Mouse (Mus musculus): ENCODE data around the gene Agtrap.
A peak's percentile ranks its signal among the peaks of the same experiment; 100 is the strongest.
"Not testable (repeated sequence)": the region's sequence is repeated elsewhere in the genome, so short reads cannot be mapped to it uniquely, and the experiment has no call there.

The Agtrap gene

DNA sequence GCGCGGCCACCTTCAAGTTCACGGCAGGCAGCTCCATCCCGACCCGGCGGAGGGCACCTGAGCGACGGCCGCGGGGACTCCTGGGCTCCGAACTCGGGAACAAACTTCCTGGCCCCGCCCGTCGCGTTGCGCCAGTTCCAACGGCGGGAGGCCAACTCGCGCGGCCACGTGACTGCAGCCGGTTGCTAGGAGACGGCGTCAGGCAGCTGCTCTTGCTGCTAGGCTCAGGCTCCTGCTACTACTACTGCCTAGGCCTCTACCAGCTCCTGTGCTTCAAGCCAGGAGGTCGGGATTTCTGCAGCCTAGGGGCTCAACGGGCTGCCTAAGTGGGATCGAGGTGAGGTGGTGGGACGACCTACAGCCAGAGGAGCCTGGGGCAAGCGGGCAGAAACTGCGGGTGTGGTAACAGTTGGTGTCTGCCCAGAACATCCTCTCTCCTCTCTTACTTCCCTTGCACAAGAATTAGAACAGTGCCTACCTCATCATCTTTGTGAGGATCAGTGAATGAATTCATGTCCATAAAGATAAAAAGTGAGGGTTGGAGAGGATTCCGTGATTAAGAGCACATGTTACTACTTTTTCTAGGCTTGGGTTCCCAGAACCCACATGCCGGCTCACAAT lies at the start of gene Agtrap:
Agtrap (minus strand) TSS at position 125 of the 621 bp plus-strand sequence.
- DNase-seq (ENCODE audit: low read depth, low spot score): peak; percentile 98

DNA sequence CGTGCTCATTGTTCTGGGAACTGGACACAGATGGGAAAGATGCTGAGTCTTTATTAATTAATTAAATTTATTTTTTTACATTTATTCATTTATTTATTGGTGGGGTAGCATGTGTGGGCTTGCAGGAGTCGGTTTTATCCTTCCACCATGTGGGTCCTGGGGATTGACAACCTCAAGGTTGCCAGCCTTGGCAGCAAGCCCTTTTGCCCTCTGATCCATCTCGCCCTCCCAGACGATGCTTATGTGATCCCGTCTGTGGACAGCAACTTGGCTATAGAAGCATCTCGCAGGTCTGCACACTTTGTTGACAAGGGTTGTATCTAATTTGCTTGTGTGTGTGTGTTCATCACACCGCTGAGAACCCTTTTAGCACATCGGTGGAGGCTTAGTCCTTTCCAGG lies 49.7 kb upstream of the Agtrap start:
- no peak for DNase-seq (ENCODE audit: low read depth, low spot score)

DNA sequence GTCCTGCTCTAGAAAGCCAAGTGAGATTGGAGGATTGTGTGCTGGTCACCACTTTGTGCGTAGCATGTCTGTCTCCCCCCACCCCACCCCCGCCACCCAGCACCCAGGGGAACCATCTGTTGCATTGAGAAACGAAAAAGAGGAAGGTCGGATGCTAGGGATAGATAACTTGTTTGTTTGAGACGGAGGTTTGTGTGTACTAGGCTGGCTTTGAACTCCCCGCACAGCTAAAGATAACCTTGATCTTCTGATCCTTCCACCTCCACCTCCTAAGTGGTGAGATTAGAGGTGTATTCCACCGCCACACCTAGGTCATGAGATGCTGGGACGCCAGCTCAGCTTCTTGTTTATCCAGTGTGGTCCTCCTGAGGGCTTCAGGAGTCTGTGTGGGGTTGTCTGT lies 47.2 kb upstream of the Agtrap start:
- no peak for DNase-seq (ENCODE audit: low read depth, low spot score)

DNA sequence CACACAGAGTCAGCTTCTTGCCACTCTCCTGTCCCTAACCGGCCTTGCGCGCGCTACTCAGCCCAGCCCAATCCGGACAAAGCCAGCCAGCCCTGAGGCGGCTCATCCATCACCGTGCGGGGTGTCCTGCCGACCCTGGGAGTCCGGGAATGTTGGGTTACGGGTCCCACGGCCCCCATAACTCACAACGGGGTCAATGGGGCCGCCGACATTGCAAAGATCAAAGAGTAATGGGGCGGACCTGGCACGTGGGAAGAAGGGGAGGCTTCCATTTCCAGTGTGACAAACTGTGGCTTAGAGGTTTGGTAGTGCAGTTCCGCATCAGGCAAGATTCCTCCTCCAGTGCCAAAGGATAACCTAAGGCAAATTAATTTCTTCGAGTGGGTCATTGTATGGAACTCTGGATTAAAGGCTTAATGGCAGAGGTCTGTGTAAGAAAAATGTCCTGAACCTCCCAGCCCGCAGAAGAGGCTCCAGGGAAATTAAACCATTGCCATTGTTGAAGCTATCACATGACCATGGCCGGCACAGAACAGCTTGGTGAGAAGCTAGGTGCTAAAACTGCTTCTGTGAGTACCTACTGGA lies 43.8 kb upstream of the Agtrap start:
- peak; percentile 31 for DNase-seq (ENCODE audit: low read depth, low spot score)

DNA sequence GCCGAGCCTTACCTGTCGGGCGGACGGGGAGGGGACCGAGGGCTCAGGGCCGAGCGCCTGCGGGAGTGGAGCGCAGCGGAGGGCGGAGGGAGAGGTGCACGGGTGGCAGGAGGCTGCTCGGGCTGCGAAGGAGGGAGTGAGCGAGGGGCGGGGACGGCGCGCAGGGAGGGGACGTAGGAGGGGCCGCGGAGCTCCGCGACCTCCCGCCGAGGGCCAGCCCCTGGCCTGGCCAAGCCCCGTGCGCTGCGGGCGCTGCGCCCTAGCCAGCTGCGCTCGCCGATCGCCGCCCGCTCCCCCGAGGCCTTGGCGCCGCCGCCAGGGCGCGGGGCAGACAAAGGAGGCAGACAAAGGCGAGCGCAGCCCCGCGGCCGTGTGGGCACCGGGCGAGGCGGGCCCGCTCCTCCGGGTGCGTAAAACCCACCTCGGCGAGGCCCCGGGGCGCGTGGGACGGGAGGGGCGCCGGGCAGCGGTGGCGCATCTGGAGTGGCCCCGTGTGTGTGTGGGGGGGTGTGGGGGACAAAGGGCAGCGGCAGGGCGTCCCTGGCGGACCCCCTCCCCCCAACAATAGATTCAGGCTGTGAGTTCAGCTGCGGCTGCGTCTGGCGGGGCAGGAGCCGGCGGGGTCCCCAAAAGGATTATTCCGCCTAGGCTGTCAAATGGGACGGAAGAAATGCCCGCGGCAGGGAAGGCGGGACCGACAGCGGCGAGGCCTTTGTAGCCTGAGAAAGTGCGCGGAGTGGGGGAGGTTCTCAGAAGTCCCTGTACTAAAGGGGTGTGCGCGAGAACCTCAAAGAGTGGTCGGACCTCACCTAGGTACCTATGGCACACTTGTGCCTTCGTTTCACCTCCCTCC lies 43.0 kb upstream of the Agtrap start, which contains the start of gene Draxin:
Draxin (minus strand) TSS at position 138 of the 853 bp plus-strand sequence.
- peak; percentile 79 for DNase-seq (ENCODE audit: low read depth, low spot score)

DNA sequence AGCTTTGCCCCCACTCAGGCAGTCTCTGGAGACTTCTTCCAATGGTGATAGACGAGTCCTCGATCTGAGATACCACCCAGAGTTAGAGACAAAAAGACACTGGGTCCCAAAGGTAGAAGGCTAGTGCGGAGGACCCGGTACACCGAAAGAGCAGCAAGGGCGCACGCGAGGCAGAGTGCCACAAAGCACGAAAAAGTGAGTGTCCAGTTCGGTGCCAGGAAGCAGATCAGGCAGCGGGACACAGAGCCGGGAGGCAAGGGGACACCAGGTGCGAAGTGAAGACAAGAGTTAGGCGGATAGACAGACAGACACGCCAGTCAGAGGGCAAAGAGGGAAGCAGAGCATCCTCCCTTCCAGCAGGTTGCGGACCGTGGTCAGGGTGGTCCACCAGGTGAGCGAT lies 42.3 kb upstream of the Agtrap start, which contains the start of gene Mad2l2:
Mad2l2 (plus strand) TSS at position 252 of the 400 bp plus-strand sequence.
- no peak for DNase-seq (ENCODE audit: low read depth, low spot score)

DNA sequence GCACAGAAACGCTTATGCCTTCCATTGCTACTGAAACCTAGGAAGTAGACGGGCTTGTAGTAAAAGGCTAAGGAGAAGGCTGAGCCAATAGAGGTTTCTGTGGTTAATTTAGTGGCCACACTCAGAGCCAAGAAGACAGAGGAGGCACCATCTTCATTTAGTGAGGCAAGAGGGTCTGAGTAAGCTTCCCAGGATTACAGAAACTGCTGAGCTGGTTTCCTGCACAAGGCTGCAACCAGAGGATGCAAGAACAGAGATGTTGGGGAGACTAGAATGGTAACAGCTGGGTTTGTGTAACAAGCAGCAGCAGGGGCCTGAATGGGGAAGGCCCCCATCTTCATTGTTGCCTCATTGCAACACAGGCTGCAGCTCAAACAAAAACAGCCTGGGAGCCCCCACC lies 40.8 kb upstream of the Agtrap start:
- no peak for DNase-seq (ENCODE audit: low read depth, low spot score)

DNA sequence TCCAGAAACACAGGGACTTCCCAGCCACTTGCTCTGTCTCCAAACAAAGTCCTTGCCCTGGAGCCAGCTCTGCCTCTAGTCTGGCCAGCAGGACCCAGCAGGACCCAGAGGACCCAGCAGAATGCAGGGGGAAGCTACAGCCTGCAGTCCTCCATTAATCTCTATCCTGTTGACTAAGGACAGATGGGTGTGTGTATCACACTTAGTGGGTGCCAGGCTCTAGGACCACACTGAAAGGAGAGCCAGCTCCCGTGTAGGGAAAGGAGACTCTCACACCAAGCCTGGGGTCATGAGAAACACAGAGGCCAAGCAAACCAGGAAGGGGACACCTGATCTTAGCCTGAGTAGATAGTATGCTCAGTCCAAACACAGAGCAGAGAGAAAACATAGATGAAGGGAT lies 40.4 kb upstream of the Agtrap start:
- DNase-seq (ENCODE audit: low read depth, low spot score): no peak

DNA sequence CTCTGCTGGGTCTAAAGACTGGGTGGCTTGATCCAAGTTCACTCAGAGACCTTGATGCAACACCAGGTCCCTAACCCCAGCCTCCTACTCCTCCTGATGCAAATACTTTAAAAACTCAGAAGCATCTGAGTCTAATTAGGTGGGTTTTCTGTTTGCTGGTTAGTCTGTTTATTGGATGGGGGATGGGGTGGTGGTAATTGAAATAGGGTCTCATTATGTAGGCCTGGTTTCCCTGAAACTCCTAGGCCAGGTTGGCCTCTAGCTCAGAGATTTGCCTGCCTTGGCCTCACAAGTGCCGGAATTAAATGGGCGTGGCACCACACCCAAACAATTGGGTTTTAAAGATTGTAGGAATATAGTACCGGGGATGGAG lies 34.8 kb upstream of the Agtrap start:
- no peak for DNase-seq (ENCODE audit: low read depth, low spot score)

DNA sequence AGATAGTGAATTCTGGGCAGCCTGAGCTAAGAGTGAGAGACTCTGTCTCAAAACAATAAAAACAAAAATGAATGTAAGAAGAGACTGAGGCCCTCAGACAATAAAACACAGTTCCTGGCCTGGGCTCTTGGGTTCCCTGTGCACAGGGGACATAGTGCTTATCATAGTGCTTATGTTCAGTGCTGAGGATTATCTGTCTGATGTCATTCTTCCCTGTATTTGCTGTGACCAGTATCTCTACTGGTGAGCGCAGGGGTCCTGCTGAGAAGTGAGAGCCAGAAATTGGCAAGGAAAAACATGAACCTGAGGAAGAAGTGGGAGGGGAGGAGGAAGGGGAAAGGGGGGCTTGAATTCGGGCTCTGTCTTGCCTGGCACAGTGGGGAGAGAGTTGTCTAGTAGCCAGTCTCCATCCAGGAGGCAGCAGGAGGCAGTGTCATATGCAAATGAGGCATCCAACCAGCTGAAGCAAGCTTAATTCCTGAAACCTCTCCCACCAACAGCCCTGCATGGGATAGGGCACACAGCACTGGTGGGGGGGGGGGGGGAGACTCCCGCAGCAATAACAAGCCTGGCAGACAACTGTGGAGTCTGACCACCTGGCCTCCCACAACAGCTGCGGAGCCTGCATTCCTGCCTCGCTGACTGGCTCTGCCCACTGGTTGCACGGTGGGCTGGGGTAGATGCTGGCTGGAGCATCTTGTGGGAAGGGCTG lies 34.3 kb upstream of the Agtrap start:
- peak; percentile 56 for DNase-seq (ENCODE audit: low read depth, low spot score)

DNA sequence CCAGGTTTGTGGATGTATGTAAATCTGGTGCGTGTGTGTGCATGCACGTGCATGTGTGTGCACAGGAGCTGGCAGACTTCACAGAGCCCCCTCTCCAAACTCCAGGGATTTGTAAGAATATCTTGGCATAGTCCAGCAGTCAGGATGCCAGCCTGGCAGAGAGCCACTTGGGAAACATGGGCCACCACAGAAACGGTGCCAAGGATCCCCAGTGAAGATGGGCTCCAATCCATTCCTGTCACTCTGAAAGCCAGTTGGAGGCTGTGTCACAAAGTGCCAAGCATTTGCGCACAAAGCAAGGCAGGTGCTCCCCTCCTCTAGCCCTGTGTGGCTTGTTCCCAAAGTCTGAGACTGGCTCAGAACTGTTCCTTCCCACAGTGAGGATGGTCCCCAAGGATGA lies 33.5 kb upstream of the Agtrap start:
- no peak for DNase-seq (ENCODE audit: low read depth, low spot score)

DNA sequence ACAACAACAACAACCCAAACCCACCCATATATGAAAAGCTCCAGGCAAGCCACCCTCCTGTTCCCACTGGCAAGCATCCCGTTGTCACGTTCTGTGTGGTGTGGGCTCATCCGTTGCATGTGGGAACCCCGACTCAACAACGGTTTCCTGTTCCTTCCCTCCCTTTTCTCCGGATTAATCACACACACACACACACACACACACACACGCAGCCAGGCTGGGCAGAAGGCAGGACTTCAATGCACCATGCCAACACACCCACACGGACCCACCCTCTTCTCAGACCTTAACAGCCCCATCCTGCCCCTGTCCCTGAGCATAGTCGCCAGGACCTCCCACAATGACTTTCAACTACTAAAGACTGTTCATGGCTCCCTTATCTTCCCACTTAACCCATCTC lies 32.7 kb upstream of the Agtrap start:
- DNase-seq (ENCODE audit: low read depth, low spot score): no peak

DNA sequence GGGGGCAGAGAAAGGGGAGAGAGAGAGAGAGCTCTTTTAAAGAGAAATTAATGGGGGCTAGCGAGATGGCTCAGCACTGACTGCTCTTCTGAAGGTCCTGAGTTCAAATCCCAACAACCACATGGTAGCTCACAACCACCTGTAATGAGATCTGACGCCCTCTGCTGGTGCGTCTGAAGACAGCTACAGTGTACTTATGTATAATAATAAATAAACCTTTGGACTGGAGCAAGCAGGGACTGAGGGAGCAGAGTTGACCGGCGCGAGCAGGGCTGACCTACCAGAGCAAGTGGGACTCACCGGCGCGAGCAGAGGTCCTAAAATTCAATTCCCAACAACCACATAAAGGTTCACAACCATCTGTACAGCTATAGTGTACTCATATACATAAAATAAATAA lies 31.7 kb upstream of the Agtrap start:
- DNase-seq (ENCODE audit: low read depth, low spot score): not testable (repeated sequence)

DNA sequence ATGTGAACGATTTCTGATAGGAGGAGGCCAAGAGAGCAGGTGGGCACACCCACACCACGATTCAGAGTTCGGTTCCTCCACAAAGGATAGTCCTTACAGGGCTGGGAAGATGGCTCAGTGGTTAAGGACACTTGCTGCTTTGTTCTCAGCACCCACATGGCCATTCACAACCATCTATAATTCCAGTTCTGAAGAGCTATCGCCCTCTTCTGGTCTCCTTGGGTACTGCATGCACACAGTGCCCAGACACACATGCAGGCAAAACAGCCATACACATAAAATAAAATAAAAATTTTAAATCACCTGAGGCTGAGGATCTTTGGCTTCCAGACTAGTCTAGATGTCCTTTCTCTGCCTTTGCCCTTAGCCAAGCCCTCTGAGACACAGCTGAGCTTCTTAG lies 29.6 kb upstream of the Agtrap start:
- peak; percentile 60 for DNase-seq (ENCODE audit: low read depth, low spot score)

DNA sequence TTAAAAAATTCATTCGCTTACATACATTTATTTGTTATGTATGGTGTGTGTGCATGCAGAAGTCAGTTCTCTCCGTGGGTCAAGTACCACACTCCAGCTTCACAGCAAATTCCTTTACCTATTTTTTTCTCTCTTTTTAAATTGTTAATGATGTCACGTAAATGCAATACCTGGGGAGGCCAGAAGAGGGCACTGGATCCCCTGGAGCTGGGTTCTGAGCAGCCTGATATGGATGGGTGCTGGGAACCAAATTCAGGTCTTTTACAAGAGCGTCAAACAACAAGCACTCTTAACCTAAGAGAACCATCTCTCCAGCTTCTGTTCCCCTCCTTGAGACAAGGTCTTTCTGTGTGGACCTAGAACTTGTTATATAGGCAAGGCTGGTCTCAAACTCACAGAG lies 28.8 kb upstream of the Agtrap start:
- DNase-seq (ENCODE audit: low read depth, low spot score): peak; percentile 79

DNA sequence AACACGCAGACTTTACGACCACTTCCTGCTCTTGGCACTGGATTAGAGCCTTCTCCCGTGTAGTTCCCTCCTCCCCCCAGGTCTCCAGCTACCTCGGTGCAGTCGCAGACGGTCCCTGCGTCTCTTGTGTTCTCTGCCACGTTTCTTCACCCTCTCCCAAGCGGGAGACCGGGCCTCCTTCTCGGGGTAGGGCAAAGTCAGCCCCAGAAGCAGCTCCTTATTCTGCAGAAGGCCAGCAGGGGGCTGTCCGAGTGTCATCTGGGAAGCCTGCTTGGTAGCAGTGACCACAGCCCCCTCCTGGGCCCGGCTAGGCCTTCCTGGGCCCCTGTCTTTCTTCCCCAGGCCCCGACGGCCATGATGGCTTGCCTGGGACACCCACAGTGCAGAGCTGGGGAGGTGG lies 27.6 kb upstream of the Agtrap start:
- DNase-seq (ENCODE audit: low read depth, low spot score): peak; percentile 54

DNA sequence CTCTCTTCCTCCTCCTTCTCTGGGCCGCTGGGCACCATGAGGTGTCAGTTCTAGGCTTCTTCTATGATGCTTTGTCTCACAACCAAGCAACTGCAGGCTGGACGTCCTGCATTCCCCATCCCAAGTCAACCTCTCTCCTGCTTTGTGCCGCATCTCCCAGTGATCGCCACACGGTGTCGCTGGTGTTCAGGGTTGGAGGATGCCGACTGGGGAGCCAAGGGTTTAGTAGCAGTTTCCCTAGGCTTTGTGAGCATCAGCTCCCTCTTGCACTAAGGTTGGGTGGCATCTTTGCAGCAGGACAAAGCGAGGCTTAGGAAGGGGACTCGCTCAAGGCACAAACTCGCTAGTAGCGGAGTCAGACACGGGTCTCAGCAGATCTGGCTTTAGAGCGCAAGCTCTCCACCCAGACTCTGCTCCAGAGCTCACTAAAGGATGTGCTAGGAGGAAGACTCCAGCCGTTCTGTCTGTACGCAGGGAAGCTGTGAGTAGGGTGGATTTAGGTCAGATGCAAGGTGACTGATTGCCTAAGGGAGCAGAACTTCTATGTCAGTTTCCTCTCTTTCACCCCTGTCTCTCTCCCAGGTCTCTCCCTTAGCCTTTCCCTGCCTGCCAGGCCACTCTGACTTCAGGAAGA lies 27.0 kb upstream of the Agtrap start:
- DNase-seq (ENCODE audit: low read depth, low spot score): peak; percentile 93

DNA sequence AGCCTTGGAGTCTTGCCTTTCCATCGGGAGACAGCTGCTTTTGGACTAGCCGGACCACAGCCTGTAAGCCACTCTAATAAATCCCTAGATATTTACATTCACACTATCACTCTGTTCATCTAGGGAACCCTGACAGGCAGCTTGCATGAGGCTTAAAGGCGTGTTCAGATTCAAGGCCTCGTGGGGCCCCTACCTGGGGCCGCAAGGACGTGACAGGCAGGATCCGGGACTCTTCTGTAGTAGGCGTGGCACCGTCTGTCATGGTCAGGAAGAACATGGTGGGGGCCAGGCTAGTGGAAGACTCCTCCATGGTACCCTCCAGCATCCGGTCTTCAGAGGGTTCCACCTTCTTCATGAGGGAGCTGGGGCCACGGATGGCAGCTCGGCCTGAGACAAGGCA lies 24.7 kb upstream of the Agtrap start:
- DNase-seq (ENCODE audit: low read depth, low spot score): no peak

DNA sequence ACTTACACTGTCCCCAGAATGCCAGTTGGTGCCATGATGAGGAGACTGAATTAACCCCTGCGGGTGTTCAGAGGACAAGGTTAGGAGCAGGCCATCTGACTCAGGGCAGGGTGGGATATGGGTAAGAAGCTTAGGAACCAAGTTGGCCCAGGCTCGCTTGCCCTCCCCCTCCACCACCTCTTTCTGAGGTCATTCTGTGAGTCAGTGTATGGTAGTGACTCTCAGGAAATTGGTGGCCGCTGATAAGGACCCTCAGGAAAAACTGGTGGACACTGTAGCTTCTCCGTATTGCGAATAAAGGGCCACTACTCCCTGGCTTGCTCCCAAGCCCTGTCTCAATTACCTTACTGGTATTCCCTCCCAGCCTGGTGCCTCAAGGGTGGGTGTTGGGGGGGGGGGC lies 21.4 kb upstream of the Agtrap start:
- no peak for DNase-seq (ENCODE audit: low read depth, low spot score)

DNA sequence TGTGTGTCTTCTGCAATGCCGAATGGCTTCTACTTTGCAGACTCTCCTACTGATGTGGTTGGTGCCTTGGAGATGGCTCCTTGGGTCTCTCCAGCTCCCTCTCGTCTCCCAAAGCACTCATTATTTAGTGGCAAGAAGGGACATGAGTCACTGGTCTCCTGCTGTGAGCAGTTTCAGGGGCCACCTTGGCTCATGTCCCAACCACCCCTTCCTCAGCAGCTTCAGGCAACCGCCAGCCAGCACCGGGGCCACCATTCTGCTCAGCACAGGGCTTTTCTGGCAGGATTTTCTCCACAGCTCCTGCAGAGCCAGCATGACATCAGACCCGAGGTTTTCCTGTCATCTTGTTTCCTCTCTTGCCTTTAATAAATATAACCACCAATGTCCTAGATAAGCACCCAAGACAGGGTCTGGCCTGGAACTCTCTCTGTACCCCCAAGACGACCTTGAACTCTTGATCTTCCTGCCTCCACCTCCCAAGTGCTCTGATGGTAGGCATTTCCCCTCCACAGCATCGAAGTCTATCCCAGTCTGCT lies 20.8 kb upstream of the Agtrap start:
- no peak for DNase-seq (ENCODE audit: low read depth, low spot score)

DNA sequence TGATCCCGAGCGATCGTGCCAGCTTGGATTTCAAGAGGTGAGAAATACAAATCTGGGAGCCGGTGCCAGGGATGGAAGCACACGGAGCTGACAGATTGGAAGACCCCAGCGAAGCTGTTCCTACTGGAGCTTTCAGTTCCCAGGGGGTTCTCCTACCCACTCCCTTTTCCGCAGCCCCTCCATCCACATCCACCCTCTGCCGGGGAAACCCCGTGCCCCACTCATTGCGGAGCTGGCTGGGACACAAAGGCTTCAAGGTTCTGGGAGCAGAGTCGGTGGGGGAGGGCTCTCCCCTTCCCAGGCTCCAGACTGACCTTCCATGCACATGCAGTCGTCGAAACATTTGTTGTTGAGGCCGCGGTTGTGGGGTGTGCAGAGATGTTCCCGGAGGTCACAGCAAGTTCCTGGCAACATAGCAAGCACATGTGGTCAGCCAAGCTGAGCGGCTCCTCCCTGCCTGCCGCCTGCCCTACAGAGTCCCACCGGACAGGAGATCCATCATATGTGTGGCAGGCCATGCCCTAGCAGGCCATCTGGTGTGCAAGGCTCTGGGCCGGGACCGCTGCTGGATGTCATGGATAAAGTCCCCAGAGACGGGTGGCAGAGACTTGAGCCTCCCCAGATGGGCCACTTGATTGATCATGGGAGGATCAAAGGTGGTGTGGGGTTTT lies 19.9 kb upstream of the Agtrap start:
- no peak for DNase-seq (ENCODE audit: low read depth, low spot score)

Measured in ZHBTc4 (cell line).